Mouse (Mus musculus) forebrain, embryonic 11.5 days (tissue): ENCODE measurements around the gene Fam171a1. TPM values are rescaled to one million over a fixed set of nuclear protein-coding genes. Genes with fewer than 3 reads are reported as not detected.
A peak's percentile ranks its signal among the peaks of the same experiment; 100 is the strongest.
"Not testable (repeated sequence)": the region's sequence is repeated elsewhere in the genome, so short reads cannot be mapped to it uniquely, and the experiment has no call there.

Experiments used
- ATAC-seq: fragments of 200-750 bp; cut with Nextera tagmentation; replicated peaks from 2 replicates; pipeline ENCODE4 v1.8.0; 2017; ENCODE audit warnings: moderate TSS enrichment; ENCODE audit not compliant: low FRiP score
- DNase-seq: peaks from one replicate; pipeline ENCODE4 v3.0.0-alpha.2; 2017; ENCODE audit warnings: low spot score
- H3K27ac ChIP-seq: fragments of 300-500 bp; sonication (generic); 2 replicates; pipeline ENCODE4 v1.5.1; 2014; ENCODE audit warnings: low read depth, low read length
- H3K27me3 ChIP-seq: fragments of 300-500 bp; sonication (generic); 2 replicates; pipeline ENCODE4 v1.6.1; 2014; ENCODE audit warnings: mild to moderate bottlenecking, low read length, mixed read lengths; ENCODE audit not compliant: control insufficient read depth, insufficient read depth
- H3K36me3 ChIP-seq: fragments of 300-500 bp; sonication (generic); 2 replicates; pipeline ENCODE4 v1.6.1; 2014; ENCODE audit warnings: mild to moderate bottlenecking, low read length, moderate library complexity, mixed read lengths; ENCODE audit not compliant: control insufficient read depth, insufficient read depth
- H3K4me1 ChIP-seq: fragments of 300-500 bp; sonication (generic); replicated peaks from 2 replicates; pipeline ENCODE4 v1.6.1; 2014; ENCODE audit warnings: low read length, mixed read lengths; ENCODE audit not compliant: control insufficient read depth, insufficient read depth
- H3K4me2 ChIP-seq: fragments of 300-500 bp; sonication (generic); 2 replicates; pipeline ENCODE4 v1.6.1; 2014; ENCODE audit warnings: low read depth, mild to moderate bottlenecking, low read length, moderate library complexity, mixed read lengths; ENCODE audit not compliant: severe bottlenecking
- H3K4me3 ChIP-seq: fragments of 300-500 bp; sonication (generic); 2 replicates; pipeline ENCODE4 v1.5.1; 2014; ENCODE audit warnings: low read depth, low read length
- H3K9ac ChIP-seq: fragments of 300-500 bp; sonication (generic); 2 replicates; pipeline ENCODE4 v1.6.1; 2014; ENCODE audit warnings: low read length
- H3K9me3 ChIP-seq: fragments of 300-500 bp; sonication (generic); 2 replicates; pipeline ENCODE4 v1.6.1; 2016; ENCODE audit warnings: low read length, mixed read lengths; ENCODE audit not compliant: control insufficient read depth
- WGBS: fragments of 180-500 bp; shearing (Covaris S2); extraction: QIAGEN DNeasy Blood & Tissue Kit; methylation state at CpG from one replicate; pipeline ENCODE4 v1.1.7; 2014; 5-methylcytosine and 5-hydroxymethylcytosine counted together
- polyA plus RNA-seq: library from polyadenylated mRNA; unstranded; fragments of >200 nt; fragmentation: Nextera tagmentation; extraction: Ambion mirVana; gene quantifications from 2 replicates; pipeline ENCODE4 v1.2.1, GENCODE M21; 2014

The Fam171a1 gene
- polyA plus RNA-seq, 1 experiment from 2014 or later: 34.7 TPM

DNA sequence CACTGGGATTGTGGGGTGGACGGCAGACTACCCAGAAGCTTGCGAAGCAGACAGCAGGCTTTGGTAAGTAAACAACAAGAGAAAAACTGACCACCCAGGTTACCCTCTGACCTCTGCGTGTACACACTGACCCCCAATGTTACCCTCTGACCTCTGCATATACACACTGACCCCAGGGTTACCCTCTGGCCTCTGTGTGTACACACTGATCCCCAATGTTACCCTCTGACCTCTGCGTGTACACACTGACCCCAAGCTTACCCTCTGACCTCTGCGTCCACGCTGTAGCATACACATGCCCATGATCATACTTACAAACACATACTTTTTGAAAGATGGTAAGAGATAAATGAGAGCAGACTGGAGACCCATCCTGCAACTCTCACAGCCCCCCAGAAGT lies 77.1 kb downstream of the Fam171a1 start:
- no peak overlapping the region for H3K27ac ChIP-seq
- no peak overlapping the region for H3K4me3 ChIP-seq
- H3K9ac ChIP-seq: no peak overlapping the region
- H3K27me3 ChIP-seq: no peaks in the 10 kb centered on the region
- ATAC-seq: no peak
- no peaks in the 10 kb centered on the region for H3K4me1 ChIP-seq
- no peaks in the 10 kb centered on the region for H3K9me3 ChIP-seq
- no peak overlapping the region for H3K4me2 ChIP-seq
- H3K36me3 ChIP-seq: no peaks in the 10 kb centered on the region
- 78% methylated on average over 6 of the region's 6 CpGs for WGBS
- DNase-seq: peak; percentile 26

DNA sequence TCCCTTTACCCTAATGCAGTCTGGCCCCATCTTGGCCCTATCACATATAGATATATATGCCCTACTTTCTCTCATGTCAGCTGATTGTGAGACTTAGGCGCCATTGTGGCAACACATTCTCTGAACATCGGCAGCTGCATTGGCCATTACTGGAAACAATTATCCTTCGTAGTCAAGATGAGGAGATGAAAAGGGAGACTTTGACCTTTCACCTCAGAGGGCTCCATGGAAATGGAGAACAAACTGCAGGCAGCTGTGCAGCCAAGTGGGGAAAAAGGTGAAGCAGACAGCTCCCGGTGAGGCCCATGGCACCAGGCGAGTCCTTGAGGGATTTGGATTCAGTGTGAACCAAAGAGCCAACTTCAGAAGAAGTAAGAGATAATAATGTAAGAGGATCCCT lies 81.5 kb downstream of the Fam171a1 start:
- Histone ChIP-seq H3K36me3 (no peaks in the 10 kb centered on the region; the same call in 1 of the 2 replicates), H3K27ac (no peak overlapping the region), H3K9me3 (no peaks in the 10 kb centered on the region), H3K4me2 (no peak overlapping the region), H3K9ac (no peak overlapping the region), H3K4me1 (no peaks in the 10 kb centered on the region), H3K4me3 (no peak overlapping the region), H3K27me3 (no peaks in the 10 kb centered on the region)
- DNase-seq (no peak), ATAC-seq (no peak)
- WGBS: 52% methylated on average over 5 of the region's 5 CpGs

GRCm38 (mm10) chr2:3200422-3200821 lies 86.4 kb downstream of the Fam171a1 start:
- Histone ChIP-seq H3K9ac (no peak overlapping the region), H3K4me1 (no peaks in the 10 kb centered on the region), H3K27me3 (no peaks in the 10 kb centered on the region), H3K36me3 (no peaks in the 10 kb centered on the region; the same call in 1 of the 2 replicates), H3K4me2 (no peak overlapping the region), H3K4me3 (no peak overlapping the region), H3K9me3 (no peaks in the 10 kb centered on the region), H3K27ac (no peak overlapping the region)
- 96% methylated on average over 4 of the region's 4 CpGs for WGBS
- DNase-seq (no peak), ATAC-seq (no peak)

GRCm38 (mm10) chr2:3206975-3207642 lies 93.1 kb downstream of the Fam171a1 start:
- no peak for ATAC-seq

DNA sequence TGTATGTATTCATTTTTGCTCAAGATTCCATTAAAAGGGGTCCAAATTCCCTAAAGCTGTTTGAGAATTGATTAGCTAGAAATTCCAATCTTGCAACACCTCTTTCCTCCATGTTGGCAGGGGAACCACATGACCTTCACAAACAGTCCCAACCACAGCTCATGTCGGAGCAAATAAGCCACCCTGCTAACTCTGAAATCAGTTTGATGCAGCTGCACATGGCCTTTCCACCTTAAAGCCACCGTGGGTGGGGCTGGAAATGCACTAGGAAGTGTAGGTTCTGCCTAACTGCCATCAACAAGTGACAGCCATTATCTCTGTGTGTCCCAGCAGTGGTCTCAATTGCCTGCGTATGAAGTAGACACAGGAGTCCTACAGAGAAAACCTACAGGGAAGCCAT lies 101.5 kb downstream of the Fam171a1 start:
- DNase-seq: no peak
- ATAC-seq: no peak
- Histone ChIP-seq H3K36me3 (no peaks in the 10 kb centered on the region), H3K27me3 (no peaks in the 10 kb centered on the region), H3K27ac (no peak overlapping the region), H3K4me1 (no peaks in the 10 kb centered on the region), H3K4me2 (no peak overlapping the region), H3K9me3 (no peaks in the 10 kb centered on the region), H3K9ac (no peak overlapping the region), H3K4me3 (no peak overlapping the region)
- WGBS: 90% methylated on average over 3 of the region's 3 CpGs

More at GRCm38 (mm10) chr2:3206975-3207642, 93.1 kb downstream of the Fam171a1 start:
- 87% methylated on average over 9 of the region's 9 CpGs for WGBS
- Histone ChIP-seq H3K27ac (no peak overlapping the region), H3K4me1 (no peaks in the 10 kb centered on the region), H3K4me3 (no peak overlapping the region), H3K36me3 (no peaks in the 10 kb centered on the region), H3K4me2 (no peak overlapping the region), H3K9me3 (no peaks in the 10 kb centered on the region), H3K27me3 (no peaks in the 10 kb centered on the region), H3K9ac (no peak overlapping the region)
- no peak for DNase-seq

GRCm38 (mm10) chr2:3216617-3217016 lies 102.6 kb downstream of the Fam171a1 start:
- Histone ChIP-seq H3K36me3 (no peaks in the 10 kb centered on the region), H3K4me1 (no peaks in the 10 kb centered on the region), H3K9me3 (no peaks in the 10 kb centered on the region), H3K9ac (no peak overlapping the region), H3K4me3 (no peak overlapping the region), H3K27ac (no peak overlapping the region), H3K27me3 (no peaks in the 10 kb centered on the region), H3K4me2 (no peak overlapping the region)
- ATAC-seq (no peak), DNase-seq (no peak)
- 86% methylated on average over 10 of the region's 10 CpGs for WGBS

GRCm38 (mm10) chr2:3217577-3217976 lies 103.6 kb downstream of the Fam171a1 start:
- not testable (repeated sequence) for DNase-seq, H3K9me3 ChIP-seq, H3K27me3 ChIP-seq, H3K4me1 ChIP-seq, H3K4me3 ChIP-seq, H3K4me2 ChIP-seq, H3K9ac ChIP-seq, H3K27ac ChIP-seq, ATAC-seq, H3K36me3 ChIP-seq
- WGBS: 96% methylated on average over 3 of the region's 3 CpGs

DNA sequence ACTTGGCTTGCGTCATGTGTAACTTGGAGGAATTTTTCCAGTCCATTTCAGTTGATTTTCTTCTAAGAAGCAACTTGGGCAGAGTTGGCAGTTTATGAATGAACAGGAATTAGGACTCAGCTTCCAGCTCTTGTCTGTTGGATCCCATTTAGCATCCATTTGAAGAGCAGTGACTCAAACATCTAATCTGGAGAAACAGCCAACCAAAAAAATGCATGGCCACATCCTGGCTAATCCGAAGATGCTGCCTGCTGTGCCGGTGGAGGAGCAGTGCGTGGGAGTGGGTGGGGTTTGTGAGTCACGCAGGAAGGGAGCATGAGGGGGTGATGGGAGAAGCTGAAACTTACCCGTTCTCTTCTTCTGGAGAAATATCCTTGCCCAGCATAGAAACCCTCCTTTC lies 104.2 kb downstream of the Fam171a1 start:
- Histone ChIP-seq H3K4me1 (no peaks in the 10 kb centered on the region), H3K4me3 (no peak overlapping the region), H3K36me3 (no peaks in the 10 kb centered on the region), H3K27ac (no peak overlapping the region), H3K9ac (no peak overlapping the region), H3K9me3 (no peaks in the 10 kb centered on the region), H3K27me3 (no peaks in the 10 kb centered on the region), H3K4me2 (no peak overlapping the region)
- WGBS: 80% methylated on average over 6 of the region's 6 CpGs
- no peak for DNase-seq
- no peak for ATAC-seq

DNA sequence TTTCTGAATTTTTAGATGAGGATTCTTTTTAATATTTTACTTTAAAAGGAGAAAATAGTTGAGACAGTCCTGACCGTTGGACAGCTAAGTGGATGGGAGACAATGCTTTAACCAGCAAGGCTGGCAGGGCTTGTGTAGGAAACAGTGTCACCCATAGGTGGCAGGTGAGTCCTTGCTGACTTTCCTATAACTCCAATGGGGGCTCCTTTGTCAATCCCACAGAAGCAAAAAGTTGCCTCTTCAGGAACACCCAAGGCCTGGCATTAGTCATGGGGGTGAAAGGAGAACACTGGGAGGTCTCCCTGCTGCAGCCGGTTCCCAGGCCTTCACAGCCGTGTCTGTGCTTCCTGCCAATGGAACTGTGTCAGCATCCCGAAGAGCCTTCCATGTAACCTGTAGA lies 114.5 kb downstream of the Fam171a1 start:
- Histone ChIP-seq H3K36me3 (peaks cover 2% of the 10 kb centered on the region; the same call in 1 of the 2 replicates), H3K9me3 (no peaks in the 10 kb centered on the region), H3K4me3 (no peak overlapping the region), H3K4me1 (no peaks in the 10 kb centered on the region), H3K27ac (no peak overlapping the region), H3K9ac (no peak overlapping the region), H3K4me2 (no peak overlapping the region), H3K27me3 (no peaks in the 10 kb centered on the region)
- ATAC-seq: peak; percentile 56
- 73% methylated on average over 4 of the region's 4 CpGs for WGBS
- no peak for DNase-seq
